Mouse (Mus musculus): ENCODE data around the gene Igf2bp2.

GRCm38 (mm10) chr16:22121109-22121508, 42.0 kb downstream of the Igf2bp2 start:
- TF ChIP-seq CTCF (IDR thresholded peaks at IDR 0.05; ENCODE audit: control insufficient read depth, insufficient read depth, insufficient read length), result no peak
- no peak for TF ChIP-seq MAX (IDR thresholded peaks at IDR 0.05)
- no peak for TF ChIP-seq MYOD1 (IDR thresholded peaks at IDR 0.05; ENCODE audit: control insufficient read depth, insufficient read length, low read depth)
- TF ChIP-seq FOSL1 (IDR thresholded peaks at IDR 0.05; ENCODE audit: insufficient read depth, low read length, poor library complexity, severe bottlenecking), result no peak
- no peak for TF ChIP-seq MYOG (IDR thresholded peaks at IDR 0.05; ENCODE audit: control insufficient read depth, extremely low read depth, insufficient read length)
- TF ChIP-seq USF1 (IDR thresholded peaks at IDR 0.05; ENCODE audit: low read depth), result no peak
- no peak for TF ChIP-seq CEBPB (IDR thresholded peaks at IDR 0.05; ENCODE audit: low read depth)

Measured in C2C12 (cell line).